Mouse (Mus musculus) embryo, embryonic 11 days (tissue): ENCODE results near the gene Gm43552.

Source experiments
- DNase-seq: peaks from one replicate; pipeline ENCODE4 v3.0.0-alpha.2; 2015

Gene Gm43552

DNA sequence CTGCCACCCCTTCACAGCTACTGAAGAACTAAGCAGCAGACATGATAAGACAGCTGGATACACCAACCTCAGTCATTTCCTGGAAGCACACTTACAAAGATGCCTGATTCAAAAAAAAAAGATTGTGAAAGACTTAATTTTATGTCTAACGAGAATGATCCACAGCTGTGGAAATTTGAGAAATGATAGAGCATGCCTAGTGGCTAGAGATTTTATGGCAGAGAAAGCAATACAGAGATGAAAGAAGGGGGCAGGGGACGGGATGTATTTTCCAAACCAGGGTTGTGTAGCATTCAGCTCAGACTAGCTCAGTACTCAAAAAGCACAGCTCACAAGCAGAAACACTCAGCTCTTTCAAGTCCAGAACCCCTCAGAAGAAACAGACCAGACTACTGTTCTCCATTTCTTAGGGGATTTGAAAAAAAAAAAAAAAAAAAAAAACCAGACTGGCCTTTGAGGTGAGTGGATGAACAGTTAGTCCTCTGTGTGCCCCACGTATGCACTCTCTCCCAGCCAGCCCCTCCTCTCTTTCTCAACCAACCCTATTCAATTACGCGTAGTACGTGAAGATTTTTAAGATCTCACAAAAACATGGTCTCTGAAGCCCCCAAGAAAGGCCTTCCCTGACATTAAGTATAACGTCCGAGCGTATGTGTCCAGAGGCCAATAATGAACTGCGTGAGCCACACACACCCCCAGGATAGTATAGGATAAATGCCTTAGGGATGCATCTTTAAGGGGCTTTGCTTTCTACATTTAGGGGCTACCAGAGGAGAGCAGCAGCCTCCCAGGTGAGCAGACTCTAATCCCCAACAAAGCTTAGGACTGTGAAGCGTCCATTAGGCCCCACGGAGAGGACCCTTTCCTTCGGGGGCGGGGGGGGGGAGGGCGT lies 57.9 kb downstream of the Gm43552 start:
- DNase-seq: peak; percentile 43

DNA sequence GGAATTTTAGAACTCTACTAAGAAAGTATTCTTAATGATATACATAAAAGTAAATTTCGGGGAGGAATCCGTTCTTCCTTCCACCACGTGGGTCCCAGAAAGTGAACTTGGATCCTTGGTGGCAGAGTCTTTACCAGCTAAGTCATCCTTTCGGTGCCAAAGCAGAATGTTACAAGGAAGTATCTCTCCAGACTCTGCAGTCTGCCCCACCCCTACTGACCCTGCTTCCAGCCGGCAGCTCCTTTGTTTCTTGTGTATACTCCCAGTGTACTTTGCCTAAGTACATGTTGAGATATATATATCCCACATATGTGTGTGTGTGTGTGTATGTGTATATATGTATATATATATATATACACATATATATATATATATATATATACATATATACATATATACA lies 63.2 kb downstream of the Gm43552 start:
- no peak for DNase-seq

- DNase-seq: no peak
These were observed 64.3 kb downstream of the Gm43552 start for GRCm38 (mm10) chr5:65428321-65428720.

- DNase-seq: no peak
These were observed 67.4 kb downstream of the Gm43552 start for GRCm38 (mm10) chr5:65425251-65425650.

GRCm38 (mm10) chr5:65424215-65424614 lies 68.4 kb downstream of the Gm43552 start:
- no peak for DNase-seq

DNA sequence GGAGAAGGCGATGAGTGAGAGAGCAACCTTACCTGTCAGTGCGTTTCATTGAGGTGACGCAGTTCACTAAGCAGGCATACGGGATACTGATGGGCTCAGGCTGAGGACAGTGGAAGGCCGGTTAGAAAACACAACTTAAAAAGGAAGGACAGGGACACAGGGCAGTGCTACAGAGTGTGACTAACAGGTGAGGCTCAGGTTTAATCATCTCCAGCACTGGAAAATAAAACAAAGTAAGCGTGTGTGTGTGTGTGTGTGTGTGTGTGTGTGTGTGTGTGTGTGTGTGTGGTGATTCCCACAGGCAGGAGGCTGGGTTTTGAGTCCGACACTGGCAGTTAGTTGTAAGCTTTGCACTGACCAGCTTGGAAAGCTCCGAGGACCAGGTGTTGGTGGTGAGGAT lies 69.8 kb downstream of the Gm43552 start:
- DNase-seq: no peak

DNA sequence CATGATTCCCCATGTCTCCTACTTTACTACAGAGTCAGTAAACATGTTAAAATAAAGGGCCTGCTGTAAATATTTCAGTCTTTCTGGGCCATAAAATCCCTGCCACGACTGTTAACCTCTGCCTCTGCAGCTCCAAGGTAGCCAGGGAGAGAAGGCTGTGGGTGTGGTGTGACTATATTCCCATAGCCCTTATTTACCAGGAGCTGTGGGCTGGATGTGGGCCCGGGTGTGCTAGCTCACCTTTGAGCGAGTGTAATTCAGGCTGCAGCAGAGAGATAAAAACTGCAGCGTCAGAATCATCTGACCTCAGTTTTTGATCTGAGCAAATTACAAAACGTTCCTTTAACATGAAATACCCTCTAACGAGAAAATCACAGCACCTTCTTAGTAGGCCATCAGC lies 71.8 kb downstream of the Gm43552 start:
- no peak for DNase-seq

DNA sequence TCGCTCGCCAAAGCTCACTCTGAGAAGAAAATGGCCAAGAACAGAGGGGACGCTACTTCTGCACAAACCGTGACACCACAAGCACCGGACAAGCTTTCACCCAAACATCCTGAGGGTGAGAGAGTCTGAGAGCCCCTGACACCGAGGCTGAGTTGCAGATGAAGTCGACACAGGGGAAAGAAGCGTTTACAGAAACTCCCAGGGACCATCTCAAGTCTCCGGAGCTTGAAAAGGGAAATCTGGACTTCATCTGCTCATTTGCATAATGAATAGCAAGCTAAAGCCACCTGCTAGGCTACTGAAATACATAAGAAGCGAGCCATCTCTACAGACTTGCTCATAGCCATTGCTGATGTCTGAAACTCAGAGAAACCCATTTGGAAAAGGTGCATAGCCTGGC lies 73.5 kb downstream of the Gm43552 start:
- DNase-seq: no peak

GRCm38 (mm10) chr5:65415653-65416458 lies 76.8 kb downstream of the Gm43552 start:
- DNase-seq: peak; percentile 74

- DNase-seq: peak; percentile 13
These were observed 84.6 kb downstream of the Gm43552 start for GRCm38 (mm10) chr5:65407989-65408388.

DNA sequence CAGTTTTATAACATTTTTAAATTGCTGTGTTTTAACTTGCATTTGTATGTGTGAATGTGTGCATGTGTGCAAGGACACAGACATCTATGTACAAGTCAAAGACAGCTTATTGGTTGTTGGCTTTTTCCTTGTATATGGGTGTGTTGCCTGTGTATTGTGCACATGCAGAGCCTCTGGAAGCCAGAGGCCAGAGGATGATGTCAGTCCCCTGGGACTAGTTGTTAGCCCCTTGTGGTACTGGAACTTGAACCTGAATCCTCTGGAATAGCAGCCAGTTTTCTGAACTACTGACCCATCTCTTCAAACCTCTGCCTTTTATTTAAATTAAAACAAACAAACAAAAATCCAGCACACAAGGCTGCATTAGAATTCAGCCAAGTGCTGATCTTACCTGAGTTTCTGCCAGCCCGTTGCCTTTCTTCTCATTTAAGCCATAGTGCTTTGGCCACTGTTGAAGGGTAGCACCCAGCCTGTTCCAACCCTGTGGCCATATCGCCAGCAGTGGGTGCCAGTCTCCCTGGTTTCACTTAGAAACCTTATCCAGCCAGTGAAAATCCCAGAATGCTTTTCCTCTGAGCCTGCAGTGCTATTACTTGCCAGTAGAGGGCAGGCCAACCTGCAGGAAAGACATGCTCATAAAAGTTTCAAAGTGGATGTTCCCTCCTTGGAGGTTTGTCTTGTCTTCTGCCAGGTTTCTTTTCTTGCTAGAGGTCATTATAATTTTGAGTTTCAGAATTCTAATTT lies 91.2 kb downstream of the Gm43552 start:
- DNase-seq: peak; percentile 80

- DNase-seq: no peak
These were observed 98.2 kb downstream of the Gm43552 start for GRCm38 (mm10) chr5:65394425-65394824.

DNA sequence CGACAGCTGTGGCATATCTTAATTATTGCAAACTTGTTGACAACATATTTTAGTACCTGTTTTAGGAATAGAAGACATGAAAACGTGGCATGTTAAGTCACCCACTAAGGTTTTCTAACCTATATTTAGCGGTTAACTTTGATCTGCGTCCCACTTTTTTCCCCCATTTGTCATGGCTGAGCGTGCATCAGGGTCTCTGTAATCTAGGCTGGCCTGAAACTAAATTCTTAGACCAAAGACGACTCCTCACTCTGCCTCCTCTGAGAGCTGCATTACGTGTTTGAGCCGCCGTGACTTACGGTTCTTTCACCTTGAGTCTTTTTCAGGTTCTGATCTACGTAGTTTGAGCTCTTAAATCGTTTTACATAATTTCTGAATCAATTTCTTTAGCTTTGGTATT lies 100.9 kb downstream of the Gm43552 start:
- DNase-seq: peak; percentile 58

GRCm38 (mm10) chr5:65390648-65391644 lies 101.7 kb downstream of the Gm43552 start, which contains the start of the genes Rpl9 and Lias:
Gene Rpl9, minus strand, starts transcription at chr5:65391444.
Gene Lias, plus strand, starts transcription at chr5:65391497.
- DNase-seq: peak; percentile 98

DNA sequence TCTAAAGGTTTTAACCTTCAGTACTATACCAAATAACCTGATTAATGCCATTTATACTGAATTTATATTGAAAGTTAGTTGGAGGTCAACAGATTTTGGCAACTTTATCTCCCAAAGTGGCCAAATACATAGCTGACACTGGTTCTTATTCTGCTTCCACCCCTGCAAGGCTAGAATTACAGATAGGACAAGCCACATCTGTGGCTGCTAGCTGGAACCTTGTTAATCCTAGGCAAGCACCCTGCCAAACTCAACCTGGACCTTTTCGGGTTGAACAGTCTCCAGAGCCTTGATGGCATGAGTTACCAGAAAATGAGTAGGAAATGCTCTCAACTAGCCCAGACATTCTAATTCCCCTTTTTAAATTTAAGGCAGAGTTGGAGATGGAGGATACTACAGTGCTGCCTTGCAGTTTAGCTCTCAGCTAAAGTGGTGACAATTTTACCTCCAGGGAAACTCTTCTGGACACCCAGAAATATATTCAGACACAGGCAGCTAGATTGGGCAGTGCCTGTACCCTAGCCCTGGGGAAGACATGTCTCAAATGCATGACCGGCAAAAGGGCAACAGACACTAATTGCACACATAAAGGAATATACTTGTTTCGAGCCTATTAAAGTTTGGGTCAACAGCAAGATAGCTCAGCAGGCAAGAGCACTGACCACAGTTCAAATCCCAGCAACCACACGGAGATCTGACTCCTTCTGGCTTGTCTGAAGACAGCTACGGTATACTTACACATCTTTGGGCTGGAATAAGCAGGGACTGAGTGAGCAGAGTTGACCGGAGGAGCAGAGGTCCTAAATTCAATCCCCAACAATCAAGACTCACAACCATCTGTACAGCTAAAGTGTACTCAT lies 105.4 kb downstream of the Gm43552 start:
- DNase-seq: no peak

GRCm38 (mm10) chr5:65385704-65386103 lies 106.9 kb downstream of the Gm43552 start:
- DNase-seq: no peak
